Mouse (Mus musculus): ENCODE data around the gene 1700066M21Rik.

GRCm38 (mm10) chr1:57400321-57400720, 22.9 kb downstream of the 1700066M21Rik start:
- TF ChIP-seq CTCF (IDR thresholded peaks at IDR 0.05; ENCODE audit: control insufficient read depth, insufficient read depth, insufficient replicate concordance, low read depth, low read length) (no peak), POLR2A (IDR thresholded peaks at IDR 0.05; ENCODE audit: control insufficient read depth, low read depth, low read length) (no peak)
